Mouse (Mus musculus) ovary, adult 18-20 months (tissue): ENCODE measurements around the gene Fbxw10.
A peak's percentile ranks its signal among the peaks of the same experiment; 100 is the strongest.

Source experiments
- DNase-seq: peaks from one replicate; pipeline ENCODE4 v3.0.0; 2022; ENCODE audit warnings: low spot score, mixed read lengths

Fbxw10 gene

DNA sequence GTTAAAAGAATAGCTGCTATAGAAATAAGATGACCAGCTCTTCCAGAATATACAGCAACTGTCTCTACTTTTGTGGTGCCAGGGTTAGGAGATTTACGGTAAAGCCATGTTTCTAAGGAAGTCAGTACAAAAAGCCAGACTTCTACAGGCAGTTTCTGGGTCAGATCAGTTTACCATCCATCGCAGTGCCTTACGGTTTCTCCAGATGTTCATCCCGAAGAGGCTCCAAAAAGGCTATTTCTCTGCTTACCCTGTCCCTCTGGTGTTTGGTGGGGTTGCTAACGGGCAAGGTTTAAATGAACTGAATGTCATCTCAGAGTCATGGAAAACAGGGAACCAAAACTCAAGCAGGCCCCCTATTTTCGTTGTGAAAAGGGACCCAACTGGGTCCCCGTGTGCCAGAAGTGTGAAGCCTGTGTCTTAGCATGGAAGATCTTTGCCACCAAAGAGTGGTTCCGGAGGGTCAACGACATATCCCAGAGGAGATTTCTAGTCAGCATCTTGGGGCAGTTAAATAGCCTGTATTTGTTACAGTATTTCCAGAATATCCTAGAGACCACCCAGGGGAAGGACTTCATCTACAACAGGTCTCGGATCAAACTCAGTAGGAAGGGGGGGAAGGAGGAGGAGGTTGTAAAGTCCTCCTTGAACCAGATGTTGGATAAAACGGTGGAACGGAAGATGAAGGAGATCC lies at the start of gene Fbxw10:
Gene Fbxw10, plus strand, starts transcription at position 109 of the 694 bp plus-strand sequence.
- DNase-seq = no peak

GRCm38 (mm10) chr11:62804119-62804518 lies 42.8 kb upstream of the Fbxw10 start:
- no peak for DNase-seq

DNA sequence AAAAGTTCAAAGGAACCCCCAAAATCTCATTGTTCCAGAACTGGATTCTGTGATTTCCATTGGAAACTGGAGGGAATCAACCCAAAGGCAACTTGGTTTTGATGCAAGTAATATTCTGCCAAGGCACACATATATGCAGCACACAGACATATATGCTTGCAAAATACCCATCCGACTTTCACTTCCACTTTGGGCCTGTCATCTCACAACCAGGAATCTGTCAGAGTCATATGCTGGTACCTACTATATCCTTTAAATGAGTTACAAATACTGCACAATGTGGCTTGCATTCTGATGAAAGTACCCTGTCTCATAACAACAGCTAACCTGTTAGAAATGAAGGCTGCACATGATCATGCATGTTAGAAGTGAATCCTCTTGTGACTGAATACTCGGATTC lies 38.9 kb upstream of the Fbxw10 start:
- DNase-seq = no peak

DNA sequence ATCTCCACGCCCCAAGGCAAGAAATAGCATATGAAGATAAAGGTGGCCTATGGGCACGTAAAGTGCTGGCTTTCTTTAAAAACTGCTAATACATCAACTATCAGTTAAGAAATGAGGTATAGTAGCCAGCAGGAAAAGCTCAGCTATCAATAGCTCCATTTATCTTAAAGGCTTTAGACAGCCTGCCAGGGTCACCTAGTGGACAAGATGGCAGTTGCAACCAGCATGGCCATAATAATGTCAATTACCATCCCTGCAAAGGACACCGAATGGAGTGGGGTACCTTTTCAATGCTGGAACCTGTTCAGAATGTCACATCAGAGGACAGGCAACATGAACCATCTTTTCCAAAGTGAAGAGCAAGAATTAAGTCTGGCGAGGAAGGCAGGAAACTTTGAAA lies 37.7 kb upstream of the Fbxw10 start:
- DNase-seq = no peak

- no peak for DNase-seq
These were observed 34.6 kb upstream of the Fbxw10 start for GRCm38 (mm10) chr11:62812268-62812667.

- DNase-seq = no peak
These were observed 33.4 kb upstream of the Fbxw10 start for GRCm38 (mm10) chr11:62813497-62813896.

DNA sequence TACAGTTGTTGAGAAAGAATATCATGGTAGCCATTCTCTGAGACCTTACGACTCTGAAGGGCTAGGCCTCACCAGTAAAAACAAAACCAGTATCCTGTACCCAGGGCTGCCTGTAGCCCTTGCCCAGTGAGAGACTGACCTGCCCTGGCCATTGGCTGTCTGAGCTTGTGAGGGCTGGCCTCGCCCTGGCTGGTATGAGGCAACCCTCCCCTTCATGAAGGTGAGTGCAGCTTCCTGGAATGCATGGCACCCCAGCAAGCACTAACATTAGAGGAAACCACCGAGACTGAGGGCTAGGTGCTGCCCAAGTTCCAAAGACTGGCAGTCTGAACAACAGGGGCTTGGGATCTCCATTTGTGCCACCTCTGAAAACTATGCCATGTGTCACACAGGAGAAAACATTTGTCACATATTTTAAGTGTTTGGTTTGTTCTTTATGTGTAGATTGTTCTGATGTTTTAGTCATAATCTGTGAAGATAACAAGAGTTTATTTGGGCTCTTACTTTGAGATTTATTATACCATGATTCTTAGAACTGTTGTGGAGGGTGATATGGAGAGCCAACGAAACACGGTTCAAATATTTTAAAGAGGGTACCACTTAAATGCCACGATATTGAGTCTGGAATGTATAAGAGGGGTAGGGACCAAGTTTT lies 32.8 kb upstream of the Fbxw10 start:
- DNase-seq = no peak

- DNase-seq = no peak
These were observed 32.2 kb upstream of the Fbxw10 start for GRCm38 (mm10) chr11:62814625-62815024.

DNA sequence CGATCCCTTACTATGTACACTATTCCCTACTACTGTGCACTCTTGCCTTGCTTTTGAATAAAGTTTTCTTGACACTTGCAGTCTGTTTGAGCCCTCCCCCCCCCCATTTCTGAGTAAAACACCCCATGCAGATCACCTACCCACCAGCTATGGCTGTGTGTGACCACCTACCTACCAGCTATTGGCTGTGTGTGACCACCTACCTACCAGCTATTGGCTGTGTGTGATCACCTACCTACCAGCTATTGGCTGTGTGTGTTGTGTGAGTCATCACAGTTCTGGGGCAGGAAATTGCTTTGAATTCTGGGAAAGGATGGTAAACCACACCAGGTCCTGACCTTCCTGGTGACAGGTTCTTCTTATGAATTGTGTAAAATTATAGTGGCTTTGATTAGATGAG lies 31.4 kb upstream of the Fbxw10 start:
- DNase-seq = no peak

- DNase-seq = no peak
These were observed 30.3 kb upstream of the Fbxw10 start for GRCm38 (mm10) chr11:62816591-62816990.

DNA sequence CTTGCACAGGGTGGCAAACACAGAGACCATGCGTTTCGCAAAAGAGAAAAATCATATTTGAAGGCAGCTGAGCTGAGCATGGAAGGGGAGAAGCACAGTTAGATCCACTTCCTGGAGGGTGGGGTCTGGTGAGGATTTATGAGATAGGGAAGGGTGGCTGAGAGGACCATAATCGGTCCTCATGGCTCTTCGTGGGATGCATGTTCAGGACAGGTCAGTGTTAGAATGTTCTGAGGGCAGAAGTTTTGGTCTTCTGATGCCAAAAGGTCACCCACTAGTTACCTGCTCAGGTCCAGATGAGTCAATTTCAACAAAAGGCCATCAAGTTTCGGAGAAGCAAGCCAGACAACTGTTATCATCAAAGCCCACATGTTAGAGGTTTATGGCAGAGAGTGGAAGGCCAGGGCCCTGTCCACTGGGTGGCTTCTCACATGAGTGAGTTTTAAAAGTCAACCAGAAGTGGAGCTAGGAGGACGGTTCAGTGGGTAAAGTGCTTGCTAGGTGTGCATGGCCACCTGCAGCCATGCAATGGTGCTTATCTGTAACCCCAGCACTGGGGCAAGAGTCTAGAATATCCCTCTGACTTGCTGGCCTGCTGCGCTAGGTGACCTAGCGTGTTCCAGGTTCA lies 27.7 kb upstream of the Fbxw10 start:
- no peak for DNase-seq

- peak; percentile 60 for DNase-seq
These were observed 26.8 kb upstream of the Fbxw10 start, which contains the start of gene Trim16 for GRCm38 (mm10) chr11:62820059-62820541. Gene Trim16, plus strand, starts transcription at chr11:62820231.

GRCm38 (mm10) chr11:62820661-62821437 lies 26.0 kb upstream of the Fbxw10 start:
- no peak for DNase-seq

DNA sequence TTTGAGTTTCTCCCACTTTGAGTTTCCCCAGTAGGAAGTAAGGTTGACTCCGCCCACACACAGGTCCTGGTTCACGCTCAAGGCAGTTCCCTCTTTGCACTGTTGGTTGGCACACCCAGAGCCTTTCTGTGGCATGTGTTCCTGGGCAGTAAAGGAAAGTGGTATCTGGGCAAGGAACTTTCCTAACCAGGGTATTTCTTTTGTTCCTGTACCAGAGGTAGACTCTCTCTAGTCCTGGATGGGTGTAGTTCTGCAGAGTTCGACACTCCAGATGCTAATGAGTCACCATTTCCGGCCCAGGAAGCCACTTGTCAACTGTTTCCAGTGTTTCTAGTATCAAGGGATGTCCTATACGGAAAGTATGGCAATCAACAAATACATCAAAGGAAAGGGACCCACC lies 25.0 kb upstream of the Fbxw10 start:
- no peak for DNase-seq

DNA sequence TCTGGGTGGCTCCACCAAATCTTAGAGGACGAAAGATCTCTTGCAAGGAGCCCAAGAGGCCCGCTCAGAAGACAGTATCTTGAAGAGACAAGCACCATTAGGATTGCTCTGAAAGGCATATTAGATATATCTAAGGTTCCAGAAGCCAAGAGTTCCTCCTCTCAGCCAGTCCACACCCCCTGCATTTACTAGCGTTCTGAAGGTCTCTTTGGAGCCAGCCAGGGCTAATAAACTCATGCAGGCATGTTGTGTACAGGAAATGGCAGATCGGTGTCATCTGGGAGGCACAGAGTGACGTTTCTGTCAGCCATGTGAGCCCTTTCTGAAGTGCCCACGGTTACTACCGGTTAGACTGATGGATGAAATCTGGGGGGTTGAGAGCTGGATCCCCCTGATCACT lies 22.7 kb upstream of the Fbxw10 start:
- DNase-seq = no peak

DNA sequence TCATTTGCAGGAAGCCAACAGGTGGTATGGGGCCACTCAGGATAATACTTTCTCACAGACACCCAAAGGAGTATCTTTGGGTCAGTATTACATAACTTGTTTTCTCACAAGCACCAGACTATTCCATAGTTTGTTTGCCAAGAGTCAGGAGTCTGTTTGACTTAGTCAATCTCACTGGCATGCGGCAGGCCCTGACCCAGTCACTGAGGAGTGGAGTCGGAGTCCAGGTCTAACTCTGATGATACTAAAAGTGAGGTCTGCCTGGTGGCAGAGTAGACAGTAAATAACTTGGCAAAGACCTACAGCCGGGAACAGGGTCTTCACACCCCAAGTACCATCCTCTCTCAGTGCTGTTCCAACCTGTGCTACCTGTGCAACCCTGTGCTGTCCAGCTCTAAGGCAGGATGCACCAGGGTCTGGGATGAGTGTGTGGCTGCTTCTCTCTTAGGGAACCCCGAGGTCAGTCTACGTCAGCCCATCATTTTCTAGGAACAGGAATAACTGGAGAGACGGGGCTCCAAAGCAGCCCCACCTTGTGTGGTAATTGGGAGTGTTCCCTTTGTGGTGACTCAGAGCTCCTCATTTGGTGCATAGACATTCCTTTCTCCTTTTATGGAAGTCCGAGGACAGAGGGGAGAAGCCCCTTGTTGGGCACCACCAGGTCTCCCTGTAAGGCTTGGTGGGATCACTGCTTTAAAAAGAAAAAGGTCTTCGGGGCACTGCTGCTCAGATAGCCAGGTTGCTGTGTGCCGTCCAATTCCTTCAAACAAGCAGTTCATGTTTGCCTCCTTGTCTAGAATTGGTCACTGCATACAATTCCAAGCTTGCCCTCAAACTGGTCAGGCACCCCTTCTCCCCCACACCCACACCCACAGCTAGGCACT lies 21.4 kb upstream of the Fbxw10 start:
- no peak for DNase-seq

DNA sequence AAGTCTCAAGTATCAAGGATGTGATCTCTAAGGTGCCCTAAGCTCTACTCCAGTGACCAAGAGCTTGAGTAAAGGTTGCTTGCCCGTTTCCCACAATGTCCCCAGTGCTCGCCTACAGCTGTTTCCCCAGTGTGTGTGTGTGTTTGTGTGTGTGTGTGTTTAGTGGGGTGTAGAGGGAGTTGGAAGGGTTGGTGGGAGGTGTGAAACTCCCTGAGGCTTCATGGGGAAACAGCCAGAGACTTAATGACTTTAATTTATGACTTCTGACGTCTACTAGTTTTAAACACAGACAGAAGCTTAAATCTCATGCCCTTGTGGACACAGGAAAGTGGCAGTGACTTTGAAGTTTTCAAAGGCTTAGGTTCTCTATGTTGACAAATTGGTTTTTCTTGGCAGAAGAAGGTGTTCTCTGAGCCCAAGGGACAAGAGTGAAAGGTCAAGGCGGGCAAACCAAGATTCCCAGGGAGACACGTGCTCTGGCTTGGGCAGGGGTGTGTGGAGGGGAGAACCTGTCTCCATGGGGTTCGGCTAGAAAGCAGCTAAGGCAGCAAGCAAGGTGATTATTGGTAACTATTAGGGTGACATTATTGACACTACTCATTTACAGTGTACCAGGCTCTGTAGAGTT lies 20.6 kb upstream of the Fbxw10 start:
- no peak for DNase-seq

GRCm38 (mm10) chr11:62827135-62827534 lies 19.7 kb upstream of the Fbxw10 start:
- no peak for DNase-seq

DNA sequence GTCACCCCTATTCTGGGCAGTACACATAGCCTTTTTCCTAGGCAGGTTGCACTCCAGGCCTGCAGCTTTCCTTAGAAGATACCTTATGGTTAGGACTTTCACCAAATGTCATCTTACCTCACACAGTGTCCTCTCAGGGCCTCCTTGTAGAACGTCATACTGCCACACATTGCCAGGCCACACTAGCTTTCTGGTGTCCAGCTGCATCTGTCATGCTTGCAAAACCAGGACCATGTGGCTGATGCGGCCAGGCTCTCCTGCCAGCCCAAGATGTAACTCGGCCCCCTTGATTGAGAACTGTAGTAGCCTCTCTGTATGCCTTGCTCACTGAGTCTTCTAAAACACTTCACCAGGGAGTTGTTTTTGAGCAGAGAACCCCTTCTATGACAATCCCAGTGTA lies 19.0 kb upstream of the Fbxw10 start:
- no peak for DNase-seq

- no peak for DNase-seq
These were observed 16.5 kb upstream of the Fbxw10 start for GRCm38 (mm10) chr11:62830387-62830786.

DNA sequence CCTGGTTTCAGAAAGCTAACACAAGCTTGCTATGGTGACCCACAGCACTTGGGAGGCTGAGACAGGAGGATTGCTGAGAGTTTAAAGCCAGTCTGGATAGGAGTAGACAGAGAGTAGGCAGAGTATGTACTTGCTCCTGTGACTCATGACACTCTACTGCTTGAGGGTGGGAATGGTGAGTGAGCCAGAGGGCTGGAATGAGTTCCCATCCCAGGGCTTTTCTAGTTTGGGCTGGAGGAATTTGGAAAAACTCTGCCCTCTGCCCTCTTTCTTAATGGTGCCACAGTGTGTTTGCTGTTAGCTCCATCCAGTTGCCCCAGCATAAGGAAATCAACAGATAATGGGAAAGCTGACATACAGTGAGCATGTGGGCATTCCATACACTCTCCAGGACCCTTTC lies 15.0 kb upstream of the Fbxw10 start:
- no peak for DNase-seq
